Mouse (Mus musculus) neural tube, embryonic 13.5 days (tissue): ENCODE results near the gene Atf3. TPM values are rescaled to one million over a fixed set of nuclear protein-coding genes. Genes with fewer than 3 reads are reported as not detected.

Experiments
- ATAC-seq: fragments of 200-750 bp; cut with Nextera tagmentation; 2 replicates; pipeline ENCODE4 v1.8.0; 2017; ENCODE audit warnings: low read depth, mild to moderate bottlenecking, moderate TSS enrichment, moderate library complexity
- H3K27ac ChIP-seq: fragments of 300-500 bp; sonication (generic); replicated peaks from 2 replicates; pipeline ENCODE4 v1.5.1; 2015; ENCODE audit warnings: moderate library complexity, mild to moderate bottlenecking, inconsistent platforms
- H3K27me3 ChIP-seq: fragments of 300-500 bp; sonication (generic); 2 replicates; pipeline ENCODE4 v1.6.1; 2015; ENCODE audit warnings: mild to moderate bottlenecking, inconsistent platforms
- H3K36me3 ChIP-seq: fragments of 300-500 bp; sonication (generic); 2 replicates; pipeline ENCODE4 v1.6.1; 2015; ENCODE audit warnings: mild to moderate bottlenecking, inconsistent platforms
- H3K4me1 ChIP-seq: fragments of 300-500 bp; sonication (generic); replicated peaks from 2 replicates; pipeline ENCODE4 v1.6.1; 2015; ENCODE audit warnings: inconsistent platforms
- H3K4me2 ChIP-seq: fragments of 300-500 bp; sonication (generic); 2 replicates; pipeline ENCODE4 v1.6.1; 2015; ENCODE audit warnings: inconsistent platforms, mild to moderate bottlenecking, moderate library complexity
- H3K4me3 ChIP-seq: fragments of 300-500 bp; sonication (generic); 2 replicates; pipeline ENCODE4 v1.5.1; 2015; ENCODE audit warnings: mild to moderate bottlenecking, inconsistent platforms
- H3K9ac ChIP-seq: fragments of 300-500 bp; sonication (generic); 2 replicates; pipeline ENCODE4 v1.6.1; 2015; ENCODE audit warnings: moderate library complexity, mild to moderate bottlenecking, inconsistent platforms
- H3K9me3 ChIP-seq: fragments of 300-500 bp; sonication (generic); 2 replicates; pipeline ENCODE4 v1.6.1; 2016; ENCODE audit warnings: inconsistent platforms
- WGBS: fragments of 180-500 bp; shearing (Covaris S2); methylation state at CpG from one replicate; pipeline ENCODE4 v1.1.7; 2015; 5-methylcytosine and 5-hydroxymethylcytosine counted together
- polyA plus RNA-seq: library from polyadenylated mRNA; unstranded; fragments of >200 nt; fragmentation: Nextera tagmentation; extraction: Ambion mirVana; gene quantifications from 2 replicates; pipeline ENCODE4 v1.2.1, GENCODE M21; 2015

Atf3 gene
- polyA plus RNA-seq, 1 experiment from 2014 or later = 2.0 TPM

DNA sequence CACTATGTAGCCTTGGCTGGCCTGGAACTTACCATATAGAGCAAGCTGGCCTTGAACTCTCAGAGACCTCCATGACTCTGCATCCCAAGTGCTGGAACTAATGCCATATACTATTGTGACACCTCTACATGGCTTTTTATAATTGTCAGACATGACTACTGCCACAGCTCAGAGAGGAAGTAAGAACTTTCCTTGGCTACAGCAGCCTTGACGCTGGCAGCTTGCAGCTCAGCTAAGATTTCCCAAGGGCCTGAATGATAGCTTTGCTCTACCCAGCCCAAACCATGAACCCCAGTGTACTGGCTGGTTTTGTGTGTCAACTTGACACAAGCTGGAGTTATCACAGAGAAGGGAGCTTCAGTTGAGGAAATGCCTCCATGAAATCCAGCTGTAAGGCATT lies 35.8 kb upstream of the Atf3 start:
- ATAC-seq = no peak
- Histone ChIP-seq H3K4me2 (no peak overlapping the region), H3K4me1 (peaks cover 5% of the 10 kb centered on the region; the same call in 1 of the 2 replicates), H3K27me3 (no peaks in the 10 kb centered on the region), H3K9ac (no peak overlapping the region), H3K9me3 (no peaks in the 10 kb centered on the region), H3K4me3 (no peak overlapping the region), H3K36me3 (no peaks in the 10 kb centered on the region), H3K27ac (no peak overlapping the region)
- 79% methylated on average over 1 of the region's 1 CpGs for WGBS

DNA sequence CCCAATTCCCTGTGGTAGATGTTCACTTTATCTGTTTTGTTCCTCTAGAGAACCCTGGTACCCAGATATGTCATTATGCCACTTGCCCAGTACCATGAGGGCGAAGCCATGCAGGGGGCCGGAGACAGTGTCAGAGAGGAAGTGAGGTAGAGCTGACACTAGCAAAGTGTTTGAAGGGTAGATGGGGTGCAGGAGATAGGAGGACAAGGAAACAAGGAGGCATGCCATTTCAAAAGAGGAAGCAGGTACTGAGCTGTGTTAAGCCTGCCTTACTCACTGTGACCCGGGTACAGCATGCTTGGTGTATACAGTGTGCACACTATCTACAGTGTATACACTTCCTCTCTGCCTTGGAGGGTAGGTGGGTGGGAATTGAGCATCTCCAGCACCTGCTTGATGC lies 32.1 kb upstream of the Atf3 start:
- H3K36me3 ChIP-seq = peaks cover 9% of the 10 kb centered on the region
- H3K4me3 ChIP-seq = no peak overlapping the region
- no peak for ATAC-seq
- peaks cover 5% of the 10 kb centered on the region; the same call in 1 of the 2 replicates for H3K4me1 ChIP-seq
- H3K27me3 ChIP-seq = no peaks in the 10 kb centered on the region
- H3K9ac ChIP-seq = no peak overlapping the region
- H3K27ac ChIP-seq = no peak overlapping the region
- H3K9me3 ChIP-seq = peaks cover 6% of the 10 kb centered on the region; the same call in 1 of the 2 replicates
- 91% methylated on average over 3 of the region's 3 CpGs for WGBS
- no peak overlapping the region for H3K4me2 ChIP-seq

DNA sequence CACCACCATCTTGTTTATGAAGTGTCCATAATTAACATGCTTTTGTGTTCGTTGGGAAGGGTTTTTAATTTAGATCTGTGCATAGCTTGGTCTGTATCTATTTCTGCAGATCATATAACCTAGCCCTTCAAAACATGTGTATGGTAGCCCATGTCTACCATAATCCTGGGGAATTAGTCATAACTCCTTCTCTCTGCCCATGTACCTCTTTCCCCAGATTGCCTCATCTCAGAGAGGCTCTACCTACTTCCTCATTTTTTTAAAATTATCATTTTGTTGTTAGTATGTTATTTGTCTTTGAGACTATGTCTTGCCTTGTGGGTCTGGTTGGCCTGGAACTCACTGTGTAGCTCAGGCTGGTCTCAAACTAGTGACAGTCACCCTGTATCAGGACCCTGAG lies 30.6 kb upstream of the Atf3 start:
- Histone ChIP-seq H3K4me3 (no peak overlapping the region), H3K4me2 (no peak overlapping the region), H3K9ac (no peak overlapping the region), H3K4me1 (no peaks in the 10 kb centered on the region), H3K27me3 (no peaks in the 10 kb centered on the region), H3K9me3 (peaks cover 6% of the 10 kb centered on the region; the same call in 1 of the 2 replicates), H3K27ac (no peak overlapping the region), H3K36me3 (peaks cover 9% of the 10 kb centered on the region)
- ATAC-seq = no peak
- 63% methylated on average over 1 of the region's 1 CpGs for WGBS

DNA sequence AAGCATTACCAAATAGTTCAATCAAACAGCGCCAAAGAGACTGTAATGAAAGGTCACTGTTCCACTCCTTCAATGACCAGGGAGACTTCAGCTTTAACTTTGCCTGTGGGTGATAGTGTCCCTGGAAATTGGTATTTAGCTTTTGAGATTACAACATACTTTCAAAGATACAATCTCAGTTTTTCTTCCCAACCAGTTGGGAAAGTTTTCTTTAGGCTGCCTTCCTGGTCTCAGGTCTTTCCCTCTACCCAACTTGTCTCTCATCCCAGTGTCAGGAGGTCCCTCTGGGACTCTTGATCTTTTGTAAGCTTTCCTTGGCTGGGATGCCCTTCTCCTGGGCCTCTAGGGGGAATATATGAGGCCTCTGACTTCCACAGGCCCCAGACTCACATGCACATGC lies 29.7 kb upstream of the Atf3 start:
- peaks cover 6% of the 10 kb centered on the region; the same call in 1 of the 2 replicates for H3K9me3 ChIP-seq
- no peaks in the 10 kb centered on the region for H3K27me3 ChIP-seq
- no peak overlapping the region for H3K4me2 ChIP-seq
- WGBS = 95% methylated on average over 1 of the region's 1 CpGs
- peaks cover 9% of the 10 kb centered on the region for H3K36me3 ChIP-seq
- H3K9ac ChIP-seq = no peak overlapping the region
- no peaks in the 10 kb centered on the region for H3K4me1 ChIP-seq
- no peak for ATAC-seq
- H3K27ac ChIP-seq = no peak overlapping the region
- H3K4me3 ChIP-seq = no peak overlapping the region

GRCm38 (mm10) chr1:191243855-191244254 lies 26.0 kb upstream of the Atf3 start:
- no peak overlapping the region for H3K27ac ChIP-seq
- H3K9ac ChIP-seq = no peak overlapping the region
- peaks cover 9% of the 10 kb centered on the region for H3K36me3 ChIP-seq
- H3K9me3 ChIP-seq = peaks cover 6% of the 10 kb centered on the region; the same call in 1 of the 2 replicates
- H3K4me1 ChIP-seq = peaks cover 7% of the 10 kb centered on the region; the same call in 1 of the 2 replicates
- no peak overlapping the region for H3K4me2 ChIP-seq
- no peaks in the 10 kb centered on the region for H3K27me3 ChIP-seq
- WGBS = 98% methylated on average over 4 of the region's 4 CpGs
- H3K4me3 ChIP-seq = no peak overlapping the region
- no peak for ATAC-seq

- H3K4me3 ChIP-seq = no peak overlapping the region
- H3K4me2 ChIP-seq = no peak overlapping the region
- no peaks in the 10 kb centered on the region for H3K27me3 ChIP-seq
- H3K9me3 ChIP-seq = peaks cover 6% of the 10 kb centered on the region; the same call in 1 of the 2 replicates
- no peak overlapping the region for H3K9ac ChIP-seq
- ATAC-seq = peak; percentile 87
- 50% methylated on average over 12 of the region's 12 CpGs for WGBS
- H3K36me3 ChIP-seq = peaks cover 9% of the 10 kb centered on the region
- peak overlapping the region; percentile 77 for H3K27ac ChIP-seq
- H3K4me1 ChIP-seq = peaks cover 7% of the 10 kb centered on the region; the same call in 1 of the 2 replicates
Measured at GRCm38 (mm10) chr1:191242065-191242698, 24.3 kb upstream of the Atf3 start.

DNA sequence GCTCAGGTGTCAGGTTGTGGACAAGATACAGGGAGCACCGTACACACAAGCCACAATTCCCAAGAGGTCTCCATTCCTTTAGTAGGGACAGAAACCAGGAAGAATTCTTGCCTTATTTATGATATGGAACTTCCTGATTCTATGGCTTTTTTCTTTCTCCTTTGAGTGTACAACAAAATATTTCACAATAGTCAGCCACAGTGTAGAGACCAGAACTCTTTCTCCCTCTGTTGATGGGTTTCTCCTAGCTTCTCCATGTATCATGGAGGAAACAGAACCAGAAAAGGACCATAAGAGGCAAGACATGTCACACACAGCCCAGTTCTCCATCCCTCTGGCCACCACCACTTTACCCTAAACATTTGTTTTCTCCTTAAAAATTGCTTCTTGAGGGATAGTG lies 23.7 kb upstream of the Atf3 start:
- Histone ChIP-seq H3K9me3 (peaks cover 3% of the 10 kb centered on the region; the same call in 1 of the 2 replicates), H3K36me3 (peaks cover 7% of the 10 kb centered on the region), H3K4me2 (no peak overlapping the region), H3K27me3 (no peaks in the 10 kb centered on the region), H3K4me1 (peaks cover 7% of the 10 kb centered on the region; the same call in 1 of the 2 replicates), H3K9ac (no peak overlapping the region), H3K27ac (peak overlapping the region; percentile 77), H3K4me3 (no peak overlapping the region)
- ATAC-seq = no peak
- 86% methylated on average over 1 of the region's 1 CpGs for WGBS

DNA sequence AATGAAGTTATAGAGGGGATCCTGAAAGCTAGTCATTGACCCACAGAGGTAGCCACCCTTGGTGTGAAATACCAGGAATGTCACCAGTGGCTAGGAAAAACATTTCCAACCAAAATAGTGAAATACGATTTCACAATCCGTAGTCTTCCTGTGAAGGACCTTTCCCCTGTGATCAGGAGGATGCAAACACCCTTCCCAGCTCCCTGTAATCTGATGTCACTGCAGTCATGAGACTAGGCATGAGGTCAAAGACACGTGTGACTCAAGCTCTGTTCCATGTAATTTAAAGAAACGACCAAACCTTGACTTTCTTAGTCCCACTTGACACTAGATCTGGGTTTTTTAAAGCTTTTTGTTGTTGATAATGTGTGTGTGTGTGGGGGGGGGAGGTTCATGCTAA lies 21.8 kb upstream of the Atf3 start:
- H3K27me3 ChIP-seq = no peaks in the 10 kb centered on the region
- no peak for ATAC-seq
- H3K36me3 ChIP-seq = no peaks in the 10 kb centered on the region
- 88% methylated on average over 4 of the region's 4 CpGs for WGBS
- H3K27ac ChIP-seq = no peak overlapping the region
- H3K4me1 ChIP-seq = peaks cover 12% of the 10 kb centered on the region; the same call in 1 of the 2 replicates
- no peak overlapping the region for H3K4me3 ChIP-seq
- H3K4me2 ChIP-seq = no peak overlapping the region
- H3K9me3 ChIP-seq = no peaks in the 10 kb centered on the region
- no peak overlapping the region for H3K9ac ChIP-seq

DNA sequence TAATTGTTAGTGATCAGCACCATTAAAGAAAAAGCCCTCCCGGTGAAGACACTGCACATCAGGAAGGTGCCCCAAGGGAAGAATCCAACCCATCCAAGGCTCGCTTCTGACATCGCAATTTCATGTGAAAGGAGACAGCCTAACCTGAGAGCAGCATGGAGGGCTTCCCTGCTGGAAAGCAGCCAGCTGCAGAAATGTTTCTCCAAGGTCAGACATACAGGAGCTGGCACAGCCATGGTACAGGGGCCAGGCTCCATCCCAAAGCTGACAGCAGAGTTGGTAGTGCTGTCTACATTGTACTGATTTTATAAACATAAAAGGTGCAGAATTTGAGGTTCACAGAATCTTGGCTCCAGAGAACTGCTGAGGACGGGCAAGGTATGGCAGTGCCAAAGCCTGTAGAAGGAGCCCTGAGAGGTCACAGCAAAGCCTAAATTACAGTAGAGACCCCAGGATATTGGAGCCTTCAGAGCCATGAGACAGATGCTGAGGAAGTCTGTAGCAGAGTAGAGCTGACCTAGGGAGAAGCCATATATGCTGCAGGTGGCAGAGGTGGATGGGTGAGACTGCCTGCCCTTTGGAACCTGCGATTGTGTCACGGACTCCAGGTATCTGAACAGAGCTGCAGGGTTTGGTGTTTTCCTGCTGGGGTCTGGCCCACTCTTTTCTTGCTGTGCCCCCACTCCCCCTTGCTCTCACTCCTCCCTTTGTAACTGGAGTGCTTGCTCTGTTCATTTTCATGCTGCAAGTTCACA lies 18.1 kb upstream of the Atf3 start:
- H3K9ac ChIP-seq = no peak overlapping the region
- H3K27me3 ChIP-seq = no peaks in the 10 kb centered on the region
- H3K36me3 ChIP-seq = no peaks in the 10 kb centered on the region
- ATAC-seq = no peak
- H3K4me1 ChIP-seq = peaks cover 5% of the 10 kb centered on the region; the same call in 1 of the 2 replicates
- H3K4me3 ChIP-seq = no peak overlapping the region
- H3K27ac ChIP-seq = no peak overlapping the region
- 76% methylated on average over 6 of the region's 6 CpGs for WGBS
- 0 out of 2 replicates have a peak, but pooled peaks cover 6% of the 10 kb centered on the region for H3K9me3 ChIP-seq
- H3K4me2 ChIP-seq = no peak overlapping the region

GRCm38 (mm10) chr1:191234837-191235236 lies 17.0 kb upstream of the Atf3 start:
- H3K4me3 ChIP-seq = no peak overlapping the region
- H3K4me2 ChIP-seq = no peak overlapping the region
- peaks cover 5% of the 10 kb centered on the region; the same call in 1 of the 2 replicates for H3K4me1 ChIP-seq
- H3K27me3 ChIP-seq = no peaks in the 10 kb centered on the region
- H3K36me3 ChIP-seq = no peaks in the 10 kb centered on the region
- H3K9me3 ChIP-seq = 0 out of 2 replicates have a peak, but pooled peaks cover 6% of the 10 kb centered on the region
- H3K27ac ChIP-seq = no peak overlapping the region
- ATAC-seq = no peak
- H3K9ac ChIP-seq = no peak overlapping the region
- 94% methylated on average over 4 of the region's 4 CpGs for WGBS

GRCm38 (mm10) chr1:191230355-191230931 lies 12.6 kb upstream of the Atf3 start:
- 83% methylated on average over 6 of the region's 6 CpGs for WGBS
- H3K27ac ChIP-seq = no peak overlapping the region
- no peak overlapping the region for H3K4me3 ChIP-seq
- 0 out of 2 replicates have a peak, but pooled peaks cover 6% of the 10 kb centered on the region for H3K9me3 ChIP-seq
- H3K4me1 ChIP-seq = peaks cover 4% of the 10 kb centered on the region
- H3K36me3 ChIP-seq = no peaks in the 10 kb centered on the region
- no peak overlapping the region for H3K4me2 ChIP-seq
- H3K27me3 ChIP-seq = no peaks in the 10 kb centered on the region
- ATAC-seq = no peak
- no peak overlapping the region for H3K9ac ChIP-seq

- no peak overlapping the region for H3K4me2 ChIP-seq
- 0 out of 2 replicates have a peak, but pooled peaks cover under 1% of the 10 kb centered on the region for H3K9me3 ChIP-seq
- 78% methylated on average over 2 of the region's 2 CpGs for WGBS
- H3K27ac ChIP-seq = no peak overlapping the region
- peaks cover 19% of the 10 kb centered on the region for H3K4me1 ChIP-seq
- no peak overlapping the region for H3K9ac ChIP-seq
- no peak overlapping the region for H3K4me3 ChIP-seq
- H3K27me3 ChIP-seq = no peaks in the 10 kb centered on the region
- no peaks in the 10 kb centered on the region for H3K36me3 ChIP-seq
- ATAC-seq = no peak
Measured at GRCm38 (mm10) chr1:191226570-191226969, 8.7 kb upstream of the Atf3 start.
